Mouse (Mus musculus): ENCODE measurements around the gene Hexdc.

DNA sequence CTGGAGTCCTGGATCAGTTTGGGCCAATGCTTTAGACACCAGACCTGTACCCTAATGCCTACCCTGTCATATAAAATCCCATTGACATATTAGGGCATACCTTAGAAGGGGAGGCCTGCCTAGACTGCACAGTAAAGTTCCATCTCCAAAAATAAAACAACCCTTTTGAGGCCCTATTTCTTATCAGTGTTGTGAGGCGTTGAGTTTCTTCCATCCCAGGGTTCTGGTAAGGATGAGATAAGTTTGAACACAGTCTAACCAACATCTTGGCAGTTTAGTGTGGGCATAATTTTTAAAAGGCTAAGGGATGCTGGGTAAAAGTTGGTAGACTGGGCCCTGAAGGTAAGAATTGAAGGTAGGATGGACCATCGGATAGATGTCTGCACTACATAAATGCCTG is 35.4 kb downstream of the Hexdc start:
- TF ChIP-seq POLR2A (IDR thresholded peaks at IDR 0.05; ENCODE audit: extremely low read depth, insufficient read depth, low read length) (no peak), CTCF (IDR thresholded peaks at IDR 0.05; ENCODE audit: low read depth, low read length) (no peak)

All from liver, adult 2 months (tissue).